Mouse (Mus musculus) ES-CJ7 (cell line): ENCODE measurements at regions not wholly inside any gene's neighbourhood (a gene's known extent, or its start where the extent isn't known, plus 50 kb on each side); places are given as distances from the start of the nearest gene placed in this dataset.
A peak's percentile ranks its signal among the peaks of the same experiment; 100 is the strongest.
"Not testable (repeated sequence)": the region's sequence is repeated elsewhere in the genome, so short reads cannot be mapped to it uniquely, and the experiment has no call there.

Experiments used
- DNase-seq: peaks from one replicate; pipeline ENCODE4 v3.0.0; 2011; ENCODE audit warnings: low read depth, low spot score

DNA sequence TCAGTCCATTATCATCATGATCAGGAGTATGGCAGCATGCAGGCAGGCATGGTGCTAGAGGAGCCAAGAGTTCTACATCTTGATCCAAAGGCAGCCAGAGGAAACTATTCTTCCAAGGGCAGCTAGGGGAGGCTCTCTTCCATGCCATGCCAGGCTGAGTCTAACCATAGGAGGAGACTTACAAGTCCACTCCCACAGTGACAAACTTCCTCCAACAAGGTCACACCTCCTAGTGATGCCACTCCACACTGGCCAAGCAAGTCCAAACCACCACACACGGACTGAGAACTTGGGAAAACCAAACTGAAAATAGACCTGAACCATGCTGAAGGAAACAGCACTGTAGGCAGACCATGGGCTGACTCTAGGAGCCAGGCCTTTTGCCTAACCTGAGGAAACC, 197.4 kb downstream of the Prex1 start:
- DNase-seq: no peak

DNA sequence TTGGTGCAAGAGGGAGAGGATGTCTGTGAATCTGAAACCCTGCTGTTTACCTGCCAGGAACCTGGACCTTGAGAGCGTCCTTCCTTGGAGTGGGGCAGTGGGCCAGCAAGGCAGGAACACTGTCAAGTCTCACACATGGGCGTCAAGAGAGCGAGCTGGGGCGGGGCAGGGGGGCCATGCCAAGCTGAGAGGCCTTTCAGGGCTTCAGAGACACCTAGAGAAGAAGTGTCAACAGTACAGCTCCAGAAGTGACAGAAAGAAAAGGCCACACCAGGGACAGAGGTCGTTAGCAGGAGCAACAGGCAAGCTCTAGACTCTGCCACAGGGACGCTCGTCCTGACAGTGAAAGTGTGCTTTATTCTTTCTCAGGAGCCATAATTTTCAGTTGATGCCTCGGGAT, 199.0 kb downstream of the Prex1 start:
- no peak for DNase-seq

DNA sequence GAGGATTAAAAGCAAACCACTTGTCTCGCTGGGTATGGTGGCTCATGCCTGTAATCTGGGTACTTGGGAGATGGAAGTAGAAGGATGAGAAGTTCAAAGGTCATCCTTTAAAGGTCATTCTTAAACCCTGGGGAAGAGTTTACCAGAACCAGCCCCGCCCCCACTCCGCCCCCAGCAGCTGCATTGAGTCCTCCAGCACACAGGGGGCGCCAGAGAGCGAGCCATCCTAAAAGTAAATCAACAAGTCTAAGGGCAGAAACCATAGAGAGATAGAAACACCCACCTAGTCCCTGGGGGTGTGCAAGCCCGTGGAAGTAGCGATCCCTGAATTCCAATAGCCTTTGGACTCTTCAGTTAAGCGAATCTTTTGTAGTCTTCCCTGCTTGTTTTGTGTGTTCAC, 201.1 kb downstream of the Prex1 start:
- DNase-seq: peak; percentile 81

DNA sequence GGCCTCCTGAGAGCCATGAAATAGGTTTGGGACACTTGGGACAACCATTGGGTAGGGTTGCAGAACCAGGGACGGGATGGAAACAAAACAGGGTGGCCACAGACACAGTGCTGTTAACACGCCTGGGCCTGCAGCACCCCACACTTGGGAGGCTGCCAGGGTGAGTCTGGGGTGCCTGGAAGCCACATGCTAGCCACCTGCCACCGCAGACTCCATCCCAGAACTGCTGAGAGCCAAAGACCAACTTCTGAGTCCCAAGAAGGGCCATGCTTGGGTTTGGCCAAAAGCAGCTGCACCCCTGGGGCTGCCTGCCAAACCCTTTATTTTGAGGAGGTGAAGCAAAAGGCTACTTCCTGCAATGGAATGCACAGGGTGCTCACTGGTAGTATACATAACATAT, 202.2 kb downstream of the Prex1 start:
- DNase-seq: not testable (repeated sequence)

DNA sequence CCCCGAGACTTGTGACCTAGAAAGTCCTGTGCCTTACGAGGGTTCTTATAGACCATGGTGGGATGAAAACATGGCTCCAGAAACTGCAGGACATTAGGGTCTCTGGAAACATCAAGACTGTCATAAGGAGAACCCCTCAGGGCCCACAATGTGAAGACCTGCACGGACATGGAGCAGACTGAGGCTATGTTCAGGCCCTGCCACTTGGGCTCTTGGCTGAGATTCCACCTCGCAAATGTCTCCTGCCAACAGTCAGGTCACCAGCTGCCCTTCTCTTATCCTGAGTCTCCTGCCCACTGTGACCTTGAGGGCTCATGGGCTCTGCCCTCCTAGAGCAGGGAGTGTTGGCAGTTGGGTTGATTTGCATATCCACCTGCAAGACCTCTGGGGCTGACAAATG, 202.9 kb downstream of the Prex1 start:
- no peak for DNase-seq

DNA sequence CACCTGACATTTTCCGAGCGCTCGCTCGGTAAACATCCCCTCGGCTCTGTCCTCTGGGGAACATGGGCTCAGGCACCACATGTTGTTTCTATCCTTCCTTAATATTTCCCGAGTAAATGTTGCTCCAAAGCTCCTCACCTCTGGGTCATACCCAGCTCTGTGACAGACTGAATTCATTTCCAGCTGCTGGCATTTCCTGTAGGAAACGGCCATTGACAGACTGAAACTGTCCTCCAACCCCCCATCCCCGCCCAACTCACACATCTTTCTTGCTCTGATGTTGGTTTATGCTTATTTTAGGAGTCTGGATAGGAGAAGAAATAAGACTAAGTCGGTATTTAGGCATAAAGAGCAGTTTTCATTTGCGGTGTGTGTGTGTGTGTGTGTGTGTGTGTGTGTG, 204.0 kb downstream of the Prex1 start:
- no peak for DNase-seq

DNA sequence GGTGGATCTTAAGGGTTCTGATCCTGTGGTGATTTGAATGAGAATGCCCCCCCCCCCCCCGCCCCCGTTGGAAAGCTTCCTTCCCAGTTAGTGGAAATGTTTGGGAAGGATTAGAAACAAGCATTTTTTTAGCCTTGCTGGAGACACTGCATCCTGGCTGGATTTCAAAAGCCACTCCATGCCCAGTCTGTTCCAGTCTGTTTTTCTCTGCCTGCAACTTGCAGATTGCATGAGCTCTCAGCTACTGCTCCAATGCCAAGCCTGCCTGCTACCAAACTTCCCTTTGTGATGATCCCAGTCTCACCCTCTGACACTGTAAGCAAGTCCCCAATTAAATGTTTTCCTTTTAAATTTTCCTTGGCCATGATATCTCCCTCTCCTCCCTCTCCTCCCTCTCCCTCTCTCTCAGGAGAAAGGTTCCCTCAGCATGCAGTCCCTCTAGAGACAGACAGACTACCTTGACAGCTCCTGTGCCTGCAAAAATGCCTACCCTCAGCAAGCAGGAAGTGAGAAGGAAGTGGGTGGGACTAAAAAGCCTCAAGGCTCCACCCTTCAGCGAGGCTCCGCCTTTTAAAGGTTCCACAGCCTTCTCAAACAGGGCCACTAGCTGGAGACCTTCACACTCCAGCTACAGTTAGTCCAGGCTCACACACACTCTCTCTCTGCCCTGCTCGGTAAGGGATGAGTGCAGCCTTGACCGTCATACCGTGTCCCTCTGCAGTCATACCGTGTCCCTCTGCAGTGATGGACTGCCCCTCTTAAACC, 204.8 kb downstream of the Prex1 start:
- DNase-seq: no peak

DNA sequence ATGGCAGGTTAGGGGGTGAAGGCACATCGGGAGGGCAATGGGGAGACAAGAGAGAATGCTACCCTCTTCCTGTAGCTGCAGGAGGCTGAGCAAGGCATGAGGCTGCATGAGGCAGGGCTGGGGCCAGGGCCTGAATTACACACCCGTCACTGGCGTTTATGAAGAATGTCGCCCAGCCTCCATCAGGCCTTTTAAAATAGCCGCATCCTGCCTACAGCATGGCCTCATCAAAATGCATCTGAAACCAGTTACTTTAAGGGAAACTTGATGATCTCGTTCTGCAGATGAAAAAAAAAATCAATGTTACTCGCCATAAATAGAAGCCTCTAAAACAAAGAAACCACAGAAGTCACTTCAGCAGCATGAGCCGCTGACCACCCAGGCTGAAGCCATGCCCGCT, 208.3 kb downstream of the Prex1 start:
- no peak for DNase-seq

DNA sequence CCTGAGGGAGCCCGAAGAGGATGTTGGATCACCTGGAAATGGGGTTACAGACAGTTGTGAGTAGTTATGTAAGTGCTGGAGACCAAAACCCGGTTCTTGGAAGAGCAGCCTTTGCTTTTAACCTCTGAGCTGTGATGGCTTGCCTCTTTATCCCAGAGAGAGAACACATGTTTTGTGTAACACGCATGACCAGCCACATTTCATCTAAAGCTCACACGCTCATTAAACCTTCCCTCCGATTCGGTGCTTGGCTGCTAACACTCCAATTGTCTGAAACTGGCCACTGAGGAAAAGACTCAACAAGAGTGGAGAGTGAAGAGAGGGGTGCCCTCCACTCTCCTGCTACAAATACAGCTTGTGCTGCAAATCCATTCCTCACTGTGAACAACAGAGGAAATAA, 210.0 kb downstream of the Prex1 start:
- DNase-seq: no peak

DNA sequence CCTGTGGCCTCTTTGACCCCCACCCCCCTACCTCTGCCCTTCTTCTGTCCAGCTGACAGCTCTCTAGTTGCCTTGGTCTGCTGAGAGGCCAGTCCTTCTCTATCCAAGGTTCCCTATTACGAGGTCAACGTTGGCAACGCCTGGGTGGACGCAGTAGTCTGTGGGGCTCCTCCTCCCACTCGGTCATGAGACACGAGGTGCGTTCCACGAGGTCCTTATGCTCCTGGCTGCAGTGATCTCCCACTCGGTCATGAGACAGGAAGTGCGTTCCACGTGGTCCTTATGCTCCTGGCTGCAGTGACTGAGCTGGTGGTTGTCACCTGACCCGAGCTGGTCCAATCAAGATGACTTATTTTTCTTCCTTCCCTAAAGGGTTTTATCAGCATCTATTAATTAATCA, 220.7 kb downstream of the Prex1 start:
- DNase-seq: no peak

DNA sequence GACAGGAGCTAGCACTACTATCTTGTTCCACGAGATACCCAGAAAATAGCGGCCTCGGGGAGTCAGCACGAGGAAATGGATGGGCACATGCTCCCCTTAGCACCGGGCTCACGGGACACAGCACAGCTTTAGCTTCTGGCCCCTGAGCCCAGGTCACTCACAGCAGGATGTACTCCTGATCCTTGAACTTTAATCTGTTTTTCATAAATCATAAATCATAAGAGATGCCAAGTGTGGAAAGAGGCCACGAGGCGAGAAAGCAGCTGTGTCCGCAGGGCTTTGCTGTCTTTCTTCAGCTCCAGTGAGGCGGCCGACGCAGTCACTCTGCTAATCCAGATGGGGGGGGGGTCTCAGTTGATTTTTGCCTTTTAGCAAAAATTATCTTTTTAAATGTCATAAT, 221.2 kb downstream of the Prex1 start:
- no peak for DNase-seq

DNA sequence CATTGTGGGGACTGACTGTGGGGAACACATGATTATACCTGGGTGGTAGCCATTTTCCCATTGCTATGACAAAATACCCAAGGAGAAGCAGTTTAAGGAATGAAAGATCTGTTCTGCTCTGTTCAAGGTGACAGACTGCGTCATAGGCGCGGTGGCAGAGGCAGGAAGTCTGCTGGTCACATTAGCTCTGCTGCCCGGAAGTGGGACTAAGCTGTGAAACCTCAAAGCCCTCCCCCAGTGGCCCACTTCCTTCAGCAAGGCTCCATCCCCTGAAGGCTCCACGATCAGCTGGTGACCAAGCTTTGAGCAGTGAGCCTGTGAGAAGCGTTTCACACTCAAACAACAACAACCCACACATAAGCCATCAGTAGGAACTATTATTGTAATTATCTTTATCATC, 221.8 kb downstream of the Prex1 start:
- no peak for DNase-seq

DNA sequence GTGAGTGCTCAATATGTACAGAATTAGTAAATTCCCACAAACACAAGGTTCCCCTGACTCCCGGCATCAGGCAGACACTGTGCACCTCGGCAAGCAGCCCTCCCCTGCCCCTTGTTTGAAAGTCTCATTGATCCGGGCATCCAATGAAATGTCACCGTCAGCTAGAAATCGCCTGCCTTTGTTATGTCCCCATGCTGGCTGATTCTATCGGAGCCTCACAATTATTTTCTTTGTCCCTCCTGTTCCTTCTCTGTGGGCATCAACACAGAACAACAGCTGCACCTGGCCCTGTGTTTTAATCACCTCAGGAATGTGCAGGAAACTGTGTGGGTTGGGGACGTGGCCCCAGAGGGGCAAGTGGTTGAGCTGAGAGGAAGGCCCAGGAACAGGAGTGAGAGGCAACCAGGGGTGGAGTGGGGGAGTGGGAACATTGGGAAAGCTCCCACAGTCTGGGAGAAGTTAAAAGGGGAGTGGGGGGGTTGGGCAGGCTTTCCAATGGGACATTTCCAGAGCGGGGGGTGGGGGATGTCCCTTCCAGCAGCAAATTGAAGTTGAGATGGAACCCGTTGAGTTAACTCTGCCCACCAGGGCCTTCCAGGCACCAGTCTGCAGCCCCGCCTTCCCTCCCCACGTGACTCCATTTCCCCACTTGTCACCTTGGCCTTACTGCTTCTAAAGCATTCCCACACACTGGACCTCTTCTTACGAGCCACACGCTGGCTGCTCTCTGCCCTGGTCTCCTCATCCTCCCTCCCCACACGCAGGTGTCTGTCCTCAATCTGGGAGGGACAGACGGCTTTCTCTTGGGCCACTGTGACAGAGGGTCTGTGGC, 224.4 kb downstream of the Prex1 start:
- DNase-seq: no peak

DNA sequence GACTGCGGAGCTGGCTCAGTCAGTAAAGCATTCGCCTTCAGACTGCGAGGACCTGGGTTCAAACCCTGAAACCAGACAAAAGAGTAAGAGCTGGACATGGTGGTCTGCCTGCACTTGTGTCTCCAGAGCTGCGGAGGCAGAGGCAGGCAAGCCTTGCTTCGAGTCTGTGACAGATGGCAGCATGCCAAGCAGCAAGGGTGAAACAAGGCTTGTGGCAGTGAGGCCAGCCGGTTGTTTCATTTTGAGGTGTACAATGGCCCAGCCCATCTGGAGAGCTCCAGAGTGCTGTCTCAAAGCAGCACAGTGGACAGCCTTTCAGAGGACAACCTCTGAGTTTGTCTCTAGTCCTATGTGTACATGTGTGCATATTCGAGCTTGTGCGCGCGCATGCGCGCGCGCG, 225.9 kb downstream of the Prex1 start:
- no peak for DNase-seq

DNA sequence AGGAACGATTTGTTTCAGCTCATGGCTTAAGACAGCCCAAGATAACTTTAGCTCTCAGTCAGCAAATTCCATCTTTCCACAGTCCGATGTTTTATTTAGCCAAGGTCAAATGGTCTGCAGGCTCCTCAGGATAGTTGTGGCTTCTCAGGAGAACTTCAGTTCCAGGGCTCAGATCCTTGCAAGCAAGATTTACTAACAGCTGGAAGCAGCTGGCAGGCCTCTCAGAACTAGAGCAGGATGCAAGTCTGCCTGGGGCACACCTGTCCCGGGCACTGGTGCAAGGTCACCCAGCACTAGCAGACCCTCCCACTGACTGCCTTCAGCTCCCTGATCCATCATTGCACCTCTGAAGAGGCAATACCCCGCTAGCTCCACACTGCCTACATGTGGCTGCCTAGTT, 227.8 kb downstream of the Prex1 start:
- DNase-seq: no peak

DNA sequence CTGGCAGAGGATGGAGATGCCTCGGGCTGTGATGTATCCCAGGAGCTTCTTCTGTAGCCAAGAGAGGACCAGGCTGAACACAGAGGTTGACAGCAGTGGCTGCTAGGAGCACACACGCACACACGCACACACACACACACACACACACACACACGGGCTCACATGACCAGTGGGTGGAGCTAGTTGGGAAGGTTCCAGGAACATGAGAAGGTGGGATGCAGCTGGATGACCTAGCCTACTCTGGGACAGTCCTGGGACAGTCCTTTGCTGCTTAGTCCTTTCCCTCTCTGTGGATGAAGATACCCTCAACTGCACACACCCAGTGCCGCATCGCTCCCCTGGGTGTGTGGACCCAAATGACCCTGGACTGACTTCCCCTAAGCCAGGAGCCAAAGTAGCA, 228.3 kb downstream of the Prex1 start:
- no peak for DNase-seq

DNA sequence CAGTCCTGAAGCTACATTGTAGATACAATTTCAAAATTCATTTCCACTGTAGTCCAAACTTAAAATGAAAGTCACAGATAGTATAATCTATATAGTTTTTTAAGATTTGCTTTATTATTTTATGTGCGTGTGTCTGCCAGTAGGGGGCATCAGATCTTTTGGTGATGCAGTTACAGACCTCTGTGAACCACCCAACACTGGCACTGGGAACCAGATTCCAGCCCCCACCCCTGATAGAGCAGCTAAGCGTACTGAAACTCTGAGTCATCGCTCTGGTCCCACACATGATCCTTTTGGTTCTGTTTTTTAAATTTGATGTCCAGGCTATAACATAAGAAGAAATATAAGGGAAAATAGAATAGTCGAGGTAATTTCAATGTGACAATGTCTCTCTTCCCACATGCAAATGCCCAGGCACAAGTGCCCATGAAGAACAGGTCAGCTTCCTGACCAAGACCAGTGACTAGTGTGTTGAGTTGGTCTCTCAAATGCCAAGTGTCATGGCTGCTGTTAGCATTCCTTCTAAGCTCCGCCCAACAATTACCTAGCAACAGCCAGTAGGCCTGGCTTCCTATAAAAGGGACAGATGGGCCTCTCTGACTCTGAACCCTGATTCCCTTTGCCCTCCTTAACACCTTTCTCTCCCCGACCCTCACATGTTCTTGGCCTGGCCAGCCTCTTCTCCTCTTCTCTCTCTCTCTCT, 229.9 kb downstream of the Prex1 start:
- DNase-seq: no peak

DNA sequence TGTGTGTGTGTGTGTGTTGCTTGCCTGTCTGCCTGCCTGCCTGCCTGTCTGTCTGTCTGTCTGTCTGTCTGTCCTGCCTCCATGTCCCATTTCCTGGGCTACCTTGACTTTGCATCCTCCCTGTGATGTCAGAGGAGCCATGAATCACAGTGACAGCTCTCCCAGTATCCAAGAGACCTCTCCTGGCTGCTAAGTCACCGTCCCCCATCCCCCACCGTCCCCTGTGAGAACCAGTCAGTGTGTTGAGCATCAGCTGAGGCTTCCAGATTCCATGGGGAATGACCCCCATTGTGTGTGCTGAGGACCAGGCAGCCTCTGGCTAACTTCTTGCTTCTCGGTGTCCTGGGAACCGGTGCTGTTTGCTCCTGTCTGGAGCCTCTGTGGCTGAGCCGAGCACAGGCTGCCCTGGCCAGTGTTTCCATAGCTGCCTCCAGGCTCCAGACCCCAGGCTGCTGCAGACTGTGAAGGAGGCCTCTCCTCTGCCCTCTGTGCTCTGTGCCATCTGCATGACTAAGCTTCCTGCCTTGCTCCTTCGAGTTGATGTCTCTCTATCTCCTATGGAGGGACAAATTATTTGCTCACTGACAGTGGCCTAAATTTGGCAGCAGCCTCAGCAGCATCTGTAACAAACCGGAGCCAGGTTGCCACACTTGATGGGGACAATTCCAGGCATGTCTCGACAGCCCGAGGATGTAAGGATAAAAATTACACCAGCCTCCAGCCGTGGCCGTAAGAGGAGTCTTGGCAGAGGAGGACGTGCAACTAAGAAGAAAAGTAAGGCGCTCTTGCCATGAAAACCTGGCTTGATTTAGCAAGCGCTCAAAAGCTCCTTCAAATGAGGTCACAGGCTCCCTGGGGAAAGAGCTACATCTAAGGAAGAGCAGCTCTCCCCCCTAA, 230.7 kb downstream of the Prex1 start:
- no peak for DNase-seq

DNA sequence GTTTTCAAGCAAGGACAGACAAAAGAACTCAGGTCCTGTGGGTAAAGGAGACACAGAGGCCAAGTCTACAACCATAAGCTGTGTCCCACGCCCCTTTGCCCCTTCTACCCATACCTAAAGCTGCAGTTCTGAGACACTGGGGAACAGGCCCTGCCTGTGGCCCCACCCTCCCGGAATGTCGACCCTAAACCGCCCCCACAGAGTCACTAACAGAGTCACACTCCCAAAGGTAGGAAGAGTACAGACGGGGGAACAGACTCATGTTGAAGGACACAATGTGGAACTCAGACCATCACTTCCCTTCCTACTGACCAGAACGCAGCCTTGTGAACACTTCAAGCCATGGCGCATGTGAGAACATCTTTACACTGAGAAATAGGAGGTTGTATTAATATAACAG, 231.9 kb downstream of the Prex1 start:
- no peak for DNase-seq

DNA sequence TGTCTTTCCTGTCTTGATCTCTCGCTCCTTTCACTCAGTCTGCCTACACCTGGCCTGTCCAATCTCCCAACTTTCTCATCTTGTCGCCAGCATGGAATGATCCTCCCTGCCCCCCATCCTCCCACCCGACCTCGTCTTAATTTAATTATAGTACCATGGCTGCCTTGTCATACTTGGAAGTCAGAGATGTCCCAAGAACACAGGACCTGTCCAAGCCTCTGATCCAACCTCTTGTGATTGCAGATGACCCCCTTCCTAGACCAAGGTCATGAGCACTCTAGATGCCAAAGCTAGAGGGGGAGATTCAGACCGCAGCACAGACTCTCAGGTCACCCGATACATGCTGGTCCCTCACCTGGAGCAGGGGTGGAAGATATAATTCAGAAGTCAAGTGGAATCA, 232.3 kb downstream of the Prex1 start:
- no peak for DNase-seq

DNA sequence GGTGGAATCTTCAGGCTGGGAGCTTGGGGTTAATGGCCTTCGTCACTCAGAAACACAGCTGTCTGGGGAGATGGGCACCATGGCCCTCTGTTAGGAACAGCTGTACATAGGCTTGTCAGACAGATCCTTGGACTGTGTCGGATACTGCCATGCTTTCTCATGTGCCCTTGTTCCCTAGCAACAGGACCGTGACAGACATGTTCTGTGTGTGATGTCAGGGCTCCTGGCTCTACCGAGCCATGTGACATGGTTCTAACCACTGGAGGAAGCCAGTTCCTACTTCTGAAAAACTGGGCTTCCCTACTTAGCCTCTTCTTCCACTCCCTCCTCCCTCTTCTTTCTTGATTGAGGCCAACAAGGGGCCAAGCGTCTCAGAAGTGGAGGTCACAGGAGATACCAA, 232.7 kb downstream of the Prex1 start:
- DNase-seq: no peak

DNA sequence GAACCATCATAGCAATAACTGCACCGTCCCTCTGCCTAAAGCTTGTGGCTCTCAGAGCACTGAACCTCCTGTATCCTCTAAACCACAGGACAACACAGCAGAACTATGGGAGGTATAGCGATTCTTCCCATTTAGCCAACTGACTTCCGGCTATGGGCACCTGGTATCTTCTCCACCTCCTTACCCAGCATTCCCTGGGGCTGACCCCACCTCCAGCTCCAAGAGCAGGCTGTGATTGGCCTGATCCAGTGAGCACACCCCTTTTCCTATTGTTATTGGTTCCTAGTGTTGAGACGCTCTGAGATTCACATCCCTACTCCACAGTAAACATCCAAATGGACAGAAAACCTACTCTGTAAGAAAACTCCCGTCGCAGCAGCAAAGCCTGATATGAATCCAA, 236.7 kb downstream of the Prex1 start:
- DNase-seq: peak; percentile 24
